Mouse (Mus musculus) stomach, embryonic 16.5 days (tissue): ENCODE measurements at regions not wholly inside any gene's neighbourhood (a gene's known extent, or its start where the extent isn't known, plus 50 kb on each side); places are given as distances from the start of the nearest gene placed in this dataset.

ENCODE experiments used
- ATAC-seq: fragments of 200-750 bp; cut with Nextera tagmentation; 2 replicates; pipeline ENCODE4 v1.8.0; 2017; ENCODE audit warnings: moderate number of reproducible peaks, moderate TSS enrichment; ENCODE audit not compliant: insufficient read depth, low FRiP score
- H3K27ac ChIP-seq: fragments of 300-500 bp; sonication (generic); 2 replicates; pipeline ENCODE4 v1.5.1; 2014; ENCODE audit warnings: low read length
- H3K27me3 ChIP-seq: fragments of 300-500 bp; sonication (generic); 2 replicates; pipeline ENCODE4 v1.6.1; 2014; ENCODE audit warnings: low read length, control low read depth, mixed read lengths; ENCODE audit not compliant: control insufficient read depth, insufficient read depth
- H3K36me3 ChIP-seq: fragments of 300-500 bp; sonication (generic); 2 replicates; pipeline ENCODE4 v1.6.1; 2014; ENCODE audit warnings: low read length; ENCODE audit not compliant: control insufficient read depth, insufficient read depth
- H3K4me1 ChIP-seq: fragments of 300-500 bp; sonication (generic); 2 replicates; pipeline ENCODE4 v1.6.1; 2014; ENCODE audit warnings: low read length, control low read depth, mixed read lengths; ENCODE audit not compliant: control insufficient read depth, insufficient read depth
- H3K4me2 ChIP-seq: fragments of 300-500 bp; sonication (generic); 2 replicates; pipeline ENCODE4 v1.6.1; 2014; ENCODE audit warnings: low read depth, low read length, mixed read lengths
- H3K4me3 ChIP-seq: fragments of 300-500 bp; sonication (generic); replicated peaks from 2 replicates; pipeline ENCODE4 v1.5.1; 2014; ENCODE audit warnings: mild to moderate bottlenecking, low read length
- H3K9ac ChIP-seq: fragments of 300-500 bp; sonication (generic); 2 replicates; pipeline ENCODE4 v1.6.1; 2014; ENCODE audit warnings: low read length
- H3K9me3 ChIP-seq: fragments of 300-500 bp; sonication (generic); replicated peaks from 2 replicates; pipeline ENCODE4 v1.6.1; 2016; ENCODE audit warnings: low read length, control low read depth; ENCODE audit not compliant: control insufficient read depth
- WGBS: fragments of 180-500 bp; shearing (Covaris S2); extraction: QIAGEN DNeasy Blood & Tissue Kit; methylation state at CpG from one replicate; pipeline ENCODE4 v1.1.7; 2014; 5-methylcytosine and 5-hydroxymethylcytosine counted together

GRCm38 (mm10) chr9:15175866-15176265, 63.0 kb upstream of the Vstm5 start:
- Histone ChIP-seq H3K4me3 (no peak overlapping the region), H3K27ac (no peak overlapping the region), H3K36me3 (no peaks in the 10 kb centered on the region), H3K27me3 (no peaks in the 10 kb centered on the region), H3K9ac (no peak overlapping the region), H3K9me3 (no peaks in the 10 kb centered on the region), H3K4me2 (no peak overlapping the region), H3K4me1 (no peaks in the 10 kb centered on the region)
- no peak for ATAC-seq
- 86% methylated on average over 1 of the region's 1 CpGs for WGBS

- Histone ChIP-seq H3K4me3 (no peak overlapping the region), H3K4me2 (no peak overlapping the region), H3K9me3 (no peaks in the 10 kb centered on the region), H3K27me3 (no peaks in the 10 kb centered on the region), H3K27ac (no peak overlapping the region), H3K4me1 (no peaks in the 10 kb centered on the region), H3K36me3 (no peaks in the 10 kb centered on the region), H3K9ac (no peak overlapping the region)
- WGBS = 85% methylated on average over 1 of the region's 1 CpGs
- ATAC-seq = no peak
These were observed 63.4 kb upstream of the Vstm5 start for GRCm38 (mm10) chr9:15175412-15175811.

GRCm38 (mm10) chr9:15170911-15171310, 59.0 kb upstream of the Hephl1 start:
- Histone ChIP-seq H3K4me2 (no peak overlapping the region), H3K4me1 (no peaks in the 10 kb centered on the region), H3K27ac (no peak overlapping the region), H3K9me3 (no peaks in the 10 kb centered on the region), H3K36me3 (no peaks in the 10 kb centered on the region), H3K4me3 (no peak overlapping the region), H3K27me3 (no peaks in the 10 kb centered on the region), H3K9ac (no peak overlapping the region)
- 29% methylated on average over 3 of the region's 3 CpGs for WGBS
- ATAC-seq = no peak

- WGBS = 72% methylated on average over 1 of the region's 1 CpGs
- no peak overlapping the region for H3K27ac ChIP-seq
- ATAC-seq = peak; percentile 44; the same call in 1 of the 2 replicates
- H3K4me1 ChIP-seq = no peaks in the 10 kb centered on the region
- no peak overlapping the region for H3K9ac ChIP-seq
- no peak overlapping the region for H3K4me2 ChIP-seq
- no peaks in the 10 kb centered on the region for H3K27me3 ChIP-seq
- no peaks in the 10 kb centered on the region for H3K9me3 ChIP-seq
- H3K36me3 ChIP-seq = no peaks in the 10 kb centered on the region
- no peak overlapping the region for H3K4me3 ChIP-seq
These were observed 57.8 kb upstream of the Hephl1 start for GRCm38 (mm10) chr9:15169714-15170113.

GRCm38 (mm10) chr9:15168961-15169360, 57.1 kb upstream of the Hephl1 start:
- Histone ChIP-seq H3K9ac (no peak overlapping the region), H3K27me3 (no peaks in the 10 kb centered on the region), H3K9me3 (no peaks in the 10 kb centered on the region), H3K36me3 (no peaks in the 10 kb centered on the region), H3K27ac (no peak overlapping the region), H3K4me1 (no peaks in the 10 kb centered on the region), H3K4me2 (no peak overlapping the region), H3K4me3 (no peak overlapping the region)
- ATAC-seq = no peak
- WGBS = 71% methylated on average over 6 of the region's 6 CpGs

GRCm38 (mm10) chr9:15166896-15167295, 55.0 kb upstream of the Hephl1 start:
- Histone ChIP-seq H3K27me3 (no peaks in the 10 kb centered on the region), H3K9ac (no peak overlapping the region), H3K4me2 (no peak overlapping the region), H3K36me3 (no peaks in the 10 kb centered on the region), H3K27ac (no peak overlapping the region), H3K4me1 (no peaks in the 10 kb centered on the region), H3K4me3 (no peak overlapping the region), H3K9me3 (peaks cover 8% of the 10 kb centered on the region; the same call in 1 of the 2 replicates)
- 90% methylated on average over 2 of the region's 2 CpGs for WGBS
- ATAC-seq = no peak

- no peak for ATAC-seq
- Histone ChIP-seq H3K27ac (no peak overlapping the region), H3K4me1 (no peaks in the 10 kb centered on the region), H3K4me3 (no peak overlapping the region), H3K27me3 (no peaks in the 10 kb centered on the region), H3K36me3 (no peaks in the 10 kb centered on the region), H3K4me2 (no peak overlapping the region), H3K9ac (no peak overlapping the region), H3K9me3 (peaks cover 12% of the 10 kb centered on the region)
- 93% methylated on average over 4 of the region's 4 CpGs for WGBS
These were observed 54.6 kb upstream of the Hephl1 start for GRCm38 (mm10) chr9:15166476-15166875.
